Mouse (Mus musculus): ENCODE data around the gene 4930402H24Rik. TPM values are rescaled to one million over a fixed set of nuclear protein-coding genes. Genes with fewer than 3 reads are reported as not detected.

4930402H24Rik gene
- polyA plus RNA-seq, 1 experiment from 2014 or later = 15.6 TPM

DNA sequence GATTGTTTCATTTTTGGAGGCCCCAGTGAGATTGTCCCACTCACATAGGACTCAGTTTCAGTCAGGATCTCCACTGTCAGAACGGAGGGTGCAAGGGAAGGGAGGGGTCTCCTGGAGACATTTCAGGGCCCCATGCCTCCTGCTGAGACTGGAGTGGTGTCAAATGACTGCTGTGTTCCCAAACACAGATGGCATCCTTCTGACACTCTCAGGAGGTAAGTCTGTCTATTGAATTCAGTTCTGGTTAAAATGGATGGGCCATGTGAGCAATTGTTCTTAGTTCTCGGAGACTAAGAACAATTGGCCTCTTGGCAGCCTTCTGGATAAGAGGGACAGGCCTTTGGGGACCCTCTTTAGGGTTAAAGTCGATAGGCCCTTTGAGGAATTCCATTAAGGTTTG, 28.8 kb downstream of the 4930402H24Rik start:
- Histone ChIP-seq H3K4me3 (ENCODE audit: low read depth, low read length) (no peak overlapping the region), H3K36me3 (ENCODE audit: insufficient read depth, low read length) (no peaks in the 10 kb centered on the region), H3K4me2 (replicated peaks; ENCODE audit: low read depth, low read length) (no peak overlapping the region), H3K27me3 (replicated peaks; ENCODE audit: insufficient read depth, low read length) (no peaks in the 10 kb centered on the region), H3K27ac (ENCODE audit: low read length) (no peak overlapping the region), H3K4me1 (ENCODE audit: insufficient read depth, low read depth, low read length) (no peaks in the 10 kb centered on the region), H3K9me3 (ENCODE audit: low read length) (no peaks in the 10 kb centered on the region), H3K9ac (replicated peaks; ENCODE audit: low read depth) (no peak overlapping the region)
- DNase-seq (ENCODE audit: low spot score) = no peak
- ATAC-seq = no peak
- no peak for TF ChIP-seq EP300 (IDR thresholded peaks at IDR 0.05)
- no peak for TF ChIP-seq CTCF (IDR thresholded peaks at IDR 0.05)
- WGBS = 61% methylated on average over 3 of the region's 3 CpGs

DNA sequence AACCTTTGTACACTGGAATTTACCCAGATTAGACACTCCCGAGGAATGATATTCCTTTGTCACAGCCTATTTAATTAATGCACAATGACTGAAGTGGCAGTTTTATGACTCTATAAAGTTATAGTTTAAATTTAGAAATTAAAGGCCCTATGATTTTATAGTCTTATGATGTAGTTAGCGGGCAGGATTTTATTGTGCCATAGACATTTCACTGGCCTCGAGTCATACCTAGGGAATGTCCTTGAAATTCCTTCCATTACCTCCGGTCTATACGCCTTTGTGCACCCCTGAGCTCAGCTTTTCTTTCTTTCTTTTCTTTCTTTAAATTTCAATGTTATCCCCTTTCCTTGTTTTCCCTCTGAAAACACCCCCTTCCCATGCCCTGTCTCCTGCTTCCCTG, 35.3 kb downstream of the 4930402H24Rik start:
- Histone ChIP-seq H3K4me2 (replicated peaks; ENCODE audit: low read depth, low read length) (no peak overlapping the region), H3K9ac (replicated peaks; ENCODE audit: low read depth) (no peak overlapping the region), H3K4me1 (ENCODE audit: insufficient read depth, low read depth, low read length) (no peaks in the 10 kb centered on the region), H3K9me3 (ENCODE audit: low read length) (no peaks in the 10 kb centered on the region), H3K4me3 (ENCODE audit: low read depth, low read length) (no peak overlapping the region), H3K36me3 (ENCODE audit: insufficient read depth, low read length) (no peaks in the 10 kb centered on the region), H3K27me3 (replicated peaks; ENCODE audit: insufficient read depth, low read length) (no peaks in the 10 kb centered on the region), H3K27ac (ENCODE audit: low read length) (no peak overlapping the region)
- ATAC-seq (no peak), DNase-seq (ENCODE audit: low spot score) (no peak)
- WGBS = 65% methylated on average over 5 of the region's 5 CpGs
- no peak for TF ChIP-seq CTCF (IDR thresholded peaks at IDR 0.05)
- TF ChIP-seq EP300 (IDR thresholded peaks at IDR 0.05) = no peak

DNA sequence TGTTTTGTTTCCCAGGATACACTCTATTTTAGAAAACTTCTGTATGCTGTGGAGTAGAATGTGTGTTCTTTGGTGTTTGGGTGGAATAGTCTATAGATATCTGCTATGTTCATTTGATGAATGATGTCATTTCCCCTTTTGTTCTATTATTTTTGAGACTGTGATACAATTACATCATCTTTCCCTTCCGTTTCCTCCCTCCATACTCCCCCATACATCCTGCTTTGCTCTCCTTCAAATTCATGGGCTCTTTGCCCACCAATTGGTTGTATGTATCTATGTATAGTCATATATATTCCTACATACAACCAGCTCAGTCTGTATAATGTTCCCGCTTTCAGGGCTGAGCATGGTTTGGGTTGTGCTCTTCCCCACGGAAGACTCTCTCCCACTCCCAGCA, 44.1 kb downstream of the 4930402H24Rik start:
- H3K4me3 ChIP-seq (ENCODE audit: low read depth, low read length) = no peak overlapping the region
- no peaks in the 10 kb centered on the region for H3K4me1 ChIP-seq (ENCODE audit: insufficient read depth, low read depth, low read length)
- no peaks in the 10 kb centered on the region for H3K9me3 ChIP-seq (ENCODE audit: low read length)
- no peaks in the 10 kb centered on the region for H3K27me3 ChIP-seq (replicated peaks; ENCODE audit: insufficient read depth, low read length)
- TF ChIP-seq EP300 (IDR thresholded peaks at IDR 0.05) = peak; percentile 32; the same call in 1 of the 2 replicates
- TF ChIP-seq CTCF (IDR thresholded peaks at IDR 0.05) = no peak
- H3K27ac ChIP-seq (ENCODE audit: low read length) = no peak overlapping the region
- no peak overlapping the region for H3K4me2 ChIP-seq (replicated peaks; ENCODE audit: low read depth, low read length)
- no peaks in the 10 kb centered on the region for H3K36me3 ChIP-seq (ENCODE audit: insufficient read depth, low read length)
- ATAC-seq (peak; percentile 25; the same call in 1 of the 2 replicates), DNase-seq (ENCODE audit: low spot score) (peak; percentile 49)
- 60% methylated on average over 3 of the region's 3 CpGs for WGBS
- H3K9ac ChIP-seq (replicated peaks; ENCODE audit: low read depth) = no peak overlapping the region

DNA sequence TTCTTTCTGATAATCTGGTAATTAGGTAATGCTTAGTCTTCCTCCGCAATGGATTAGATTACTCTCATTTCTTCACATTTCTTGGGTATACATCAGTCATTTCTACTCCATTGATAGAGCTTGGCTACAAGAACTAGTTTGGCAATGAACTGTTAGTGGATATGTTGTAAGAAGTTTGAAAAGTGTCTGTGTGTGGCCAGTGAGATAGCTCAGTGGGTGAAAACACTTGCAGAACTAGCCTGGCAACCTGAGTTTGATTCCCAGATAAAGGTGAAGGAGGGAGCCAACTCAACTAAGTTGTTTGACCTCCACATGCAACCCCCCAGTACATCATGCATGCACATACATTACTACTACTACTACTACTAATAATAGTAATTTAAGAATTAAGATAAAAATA, 53.2 kb downstream of the 4930402H24Rik start:
- DNase-seq (ENCODE audit: low spot score) (no peak), ATAC-seq (no peak)
- H3K27ac ChIP-seq (ENCODE audit: low read length) = no peak overlapping the region
- no peaks in the 10 kb centered on the region for H3K9me3 ChIP-seq (ENCODE audit: low read length)
- no peaks in the 10 kb centered on the region for H3K4me1 ChIP-seq (ENCODE audit: insufficient read depth, low read depth, low read length)
- 86% methylated on average over 1 of the region's 1 CpGs for WGBS
- TF ChIP-seq EP300 (IDR thresholded peaks at IDR 0.05) (no peak), CTCF (IDR thresholded peaks at IDR 0.05) (no peak)
- H3K4me2 ChIP-seq (replicated peaks; ENCODE audit: low read depth, low read length) = no peak overlapping the region
- H3K36me3 ChIP-seq (ENCODE audit: insufficient read depth, low read length) = no peaks in the 10 kb centered on the region
- H3K4me3 ChIP-seq (ENCODE audit: low read depth, low read length) = no peak overlapping the region
- no peaks in the 10 kb centered on the region for H3K27me3 ChIP-seq (replicated peaks; ENCODE audit: insufficient read depth, low read length)
- no peak overlapping the region for H3K9ac ChIP-seq (replicated peaks; ENCODE audit: low read depth)

DNA sequence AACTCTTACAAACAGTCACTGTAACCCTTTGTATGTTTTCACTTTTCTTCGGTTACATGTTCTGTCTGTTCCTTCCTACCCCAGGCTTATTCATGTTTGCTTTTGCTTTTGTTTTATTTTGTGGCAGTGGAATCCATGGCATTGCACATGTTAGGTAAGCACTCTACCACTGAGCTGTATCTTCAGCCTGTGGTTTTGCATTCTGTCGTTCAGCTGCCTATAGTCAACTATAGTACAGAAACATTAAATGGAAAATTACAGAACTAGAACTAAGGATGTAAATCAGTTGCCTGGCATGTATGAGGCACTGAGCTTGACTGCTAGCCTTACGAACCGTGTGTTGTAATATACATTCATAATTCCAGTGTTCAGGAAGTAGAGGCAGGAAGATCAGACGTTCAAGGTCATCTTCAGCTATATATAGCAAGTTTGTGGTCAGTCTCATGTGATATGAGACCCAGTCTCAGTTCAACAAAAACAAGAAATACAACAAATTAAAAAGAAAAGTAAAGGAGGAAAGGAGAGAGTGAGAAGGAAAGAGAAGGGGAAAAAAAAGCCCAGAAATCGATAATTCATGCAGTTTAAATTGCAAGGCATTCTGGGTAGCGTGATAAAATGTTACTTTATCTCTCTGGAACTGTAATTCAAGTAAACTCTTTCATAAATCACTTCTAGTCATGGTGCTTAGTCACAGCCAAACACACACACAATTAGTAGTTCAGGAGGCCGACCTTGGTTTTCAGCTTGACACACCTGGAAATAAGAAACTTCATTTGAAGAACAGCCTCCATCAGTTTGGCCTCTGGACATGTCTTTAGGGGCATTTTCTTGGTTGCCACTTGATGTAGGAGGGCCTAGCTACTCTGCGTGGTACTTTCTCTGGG, 54.6 kb downstream of the 4930402H24Rik start:
- no peak for TF ChIP-seq EP300 (IDR thresholded peaks at IDR 0.05)
- no peak for TF ChIP-seq CTCF (IDR thresholded peaks at IDR 0.05)
- DNase-seq (ENCODE audit: low spot score) = no peak
- Histone ChIP-seq H3K9me3 (ENCODE audit: low read length) (no peaks in the 10 kb centered on the region), H3K27me3 (replicated peaks; ENCODE audit: insufficient read depth, low read length) (no peaks in the 10 kb centered on the region), H3K27ac (ENCODE audit: low read length) (no peak overlapping the region), H3K9ac (replicated peaks; ENCODE audit: low read depth) (no peak overlapping the region), H3K36me3 (ENCODE audit: insufficient read depth, low read length) (no peaks in the 10 kb centered on the region), H3K4me1 (ENCODE audit: insufficient read depth, low read depth, low read length) (no peaks in the 10 kb centered on the region), H3K4me2 (replicated peaks; ENCODE audit: low read depth, low read length) (no peak overlapping the region), H3K4me3 (ENCODE audit: low read depth, low read length) (no peak overlapping the region)
- ATAC-seq = no peak
- 69% methylated on average over 9 of the region's 9 CpGs for WGBS

DNA sequence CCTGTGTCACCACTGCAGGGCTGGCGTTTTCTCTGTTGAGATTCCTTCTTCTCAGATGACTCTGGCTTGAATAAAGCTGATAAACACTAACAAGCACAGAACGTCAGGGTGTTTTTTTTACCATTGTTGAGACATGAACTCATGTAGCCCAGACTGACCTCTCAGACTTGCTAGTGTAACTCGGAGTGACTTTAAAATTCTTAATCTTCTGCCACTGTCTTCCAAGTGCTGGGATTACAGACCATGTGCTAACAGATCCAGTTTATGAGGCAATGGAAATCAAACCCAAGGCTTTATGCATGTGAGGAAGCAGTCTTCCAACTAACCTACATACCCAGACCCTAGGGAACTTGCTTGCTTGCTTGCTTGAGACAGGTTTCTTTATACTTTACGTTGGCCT, 56.5 kb downstream of the 4930402H24Rik start:
- Histone ChIP-seq H3K4me2 (replicated peaks; ENCODE audit: low read depth, low read length) (no peak overlapping the region), H3K27ac (ENCODE audit: low read length) (no peak overlapping the region), H3K27me3 (replicated peaks; ENCODE audit: insufficient read depth, low read length) (no peaks in the 10 kb centered on the region), H3K9ac (replicated peaks; ENCODE audit: low read depth) (no peak overlapping the region), H3K9me3 (ENCODE audit: low read length) (no peaks in the 10 kb centered on the region), H3K36me3 (ENCODE audit: insufficient read depth, low read length) (no peaks in the 10 kb centered on the region), H3K4me1 (ENCODE audit: insufficient read depth, low read depth, low read length) (no peaks in the 10 kb centered on the region), H3K4me3 (ENCODE audit: low read depth, low read length) (no peak overlapping the region)
- TF ChIP-seq EP300 (IDR thresholded peaks at IDR 0.05) (no peak), CTCF (IDR thresholded peaks at IDR 0.05) (no peak)
- 69% methylated on average over 4 of the region's 4 CpGs for WGBS
- DNase-seq (ENCODE audit: low spot score) (no peak), ATAC-seq (no peak)

Data from lung, postnatal 0 days (tissue).